Mouse (Mus musculus) spleen, postnatal 0 days (tissue): ENCODE data around the gene Cd300ld4. TPM values are rescaled to one million over a fixed set of nuclear protein-coding genes. Genes with fewer than 3 reads are reported as not detected.

Experiments used
- polyA plus RNA-seq: library from polyadenylated mRNA; unstranded; fragments of >200 nt; fragmentation: Nextera tagmentation; extraction: Ambion mirVana; gene quantifications from 2 replicates; pipeline ENCODE4 v1.2.1, GENCODE M21; 2015

Gene Cd300ld4
- not detected in 2 replicates for polyA plus RNA-seq

GRCm38 (mm10) chr11:115026912-115027311 is at the start of gene Cd300ld4:
Gene Cd300ld4 (minus strand): TSS chr11:115027012.

DNA sequence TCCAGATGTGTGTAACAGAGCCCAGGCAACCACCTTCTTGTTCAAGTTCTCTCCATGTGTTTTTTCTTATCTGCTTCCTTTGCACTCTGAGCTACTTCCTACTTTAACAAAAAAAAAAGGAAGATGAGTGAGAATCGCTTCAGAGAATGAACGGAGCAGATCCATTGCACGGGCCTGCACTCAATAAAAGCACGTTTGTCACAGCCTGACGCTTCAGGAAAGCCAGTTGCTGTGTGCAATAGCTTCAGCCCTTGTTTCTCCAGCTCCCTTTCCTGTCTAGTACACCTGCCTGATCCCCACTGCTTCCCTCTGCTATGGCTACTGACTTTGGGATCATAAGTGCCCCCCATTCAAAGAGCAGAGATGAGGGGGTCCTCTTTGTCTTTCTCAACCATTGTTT is 35.3 kb upstream of the Cd300ld4 start, which contains the start of gene Cd300e:
TSS of gene Cd300e (minus strand) at position 101 of the 400 bp plus-strand sequence.

GRCm38 (mm10) chr11:115048259-115048658 is 21.4 kb upstream of the Cd300ld4 start, which contains the start of gene Cd300ld3:
Gene Cd300ld3 (minus strand): TSS chr11:115048409.

GRCm38 (mm10) chr11:115037669-115038068 is 10.9 kb upstream of the Cd300ld4 start, which contains the start of gene Cd300ld5:
Gene Cd300ld5 (minus strand): TSS chr11:115037769.

GRCm38 (mm10) chr11:115016093-115016492 is 10.7 kb downstream of the Cd300ld4 start, which contains the start of gene Cd300ld2:
Gene Cd300ld2 (minus strand): TSS chr11:115016193.

DNA sequence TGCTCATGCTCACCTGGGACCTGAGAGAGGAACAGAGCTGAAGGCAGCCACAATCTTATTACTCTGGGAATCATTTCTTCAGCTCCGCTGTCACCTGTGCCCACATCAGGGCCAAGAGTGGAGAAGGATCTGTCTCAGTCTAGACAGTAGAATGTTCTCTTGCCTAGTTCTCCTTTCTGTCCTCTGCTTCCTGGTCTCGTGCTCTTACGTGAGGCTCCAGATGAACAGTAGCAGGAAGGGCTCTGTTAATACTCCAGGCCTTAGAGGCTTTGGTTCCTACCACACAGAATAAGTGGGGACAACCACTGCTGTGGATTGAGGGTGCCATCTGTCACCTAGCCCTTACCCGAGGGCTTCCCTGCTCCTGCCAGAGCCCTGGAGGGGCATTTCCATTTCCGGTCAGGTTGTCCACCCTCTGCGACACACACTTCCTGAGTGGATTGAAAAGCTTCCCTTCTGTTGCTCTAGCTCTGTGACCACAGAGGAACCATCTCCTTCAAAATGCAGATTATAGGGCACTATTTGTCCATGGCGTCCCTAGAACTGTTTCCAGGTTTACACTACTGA is 25.3 kb downstream of the Cd300ld4 start, which contains the start of gene Cd300c2:
TSS of gene Cd300c2 (minus strand) at position 407 of the 567 bp plus-strand sequence.

GRCm38 (mm10) chr11:114989793-114990192 is 37.0 kb downstream of the Cd300ld4 start, which contains the start of gene Cd300ld:
Gene Cd300ld (minus strand): TSS chr11:114989922.

Other genes with a start within 250 kb of the Cd300ld4 start
- gene Btbd17, start 231.1 kb downstream of the Cd300ld4 start, polyA plus RNA-seq: 0.35 and 0.73 TPM in 2 replicates
- gene Gpr142, start 228.1 kb downstream of the Cd300ld4 start, polyA plus RNA-seq: not detected in 2 replicates
- 5.4 and 9.3 TPM in 2 replicates for gene Gprc5c, start 175.9 kb downstream of the Cd300ld4 start, polyA plus RNA-seq
- 10.1 and 17.2 TPM in 2 replicates for gene Cd300a, start 137.0 kb downstream of the Cd300ld4 start, polyA plus RNA-seq
- gene Cd300lb, start 92.6 kb downstream of the Cd300ld4 start, polyA plus RNA-seq: 7.2 and 8.7 TPM in 2 replicates
- 0.41 and 0.44 TPM in 2 replicates for gene Cd300c, start 57.9 kb downstream of the Cd300ld4 start, polyA plus RNA-seq
- 4.6 and 5.1 TPM in 2 replicates for gene Cd300ld, start 37.1 kb downstream of the Cd300ld4 start, polyA plus RNA-seq
- 10.9 and 15.5 TPM in 2 replicates for gene Cd300c2, start 25.1 kb downstream of the Cd300ld4 start, polyA plus RNA-seq
- not detected in 2 replicates for gene Cd300ld2, start 10.8 kb downstream of the Cd300ld4 start, polyA plus RNA-seq
- not detected in 2 replicates for gene Cd300ld5, start 10.8 kb upstream of the Cd300ld4 start, polyA plus RNA-seq
- gene Cd300ld3, start 21.4 kb upstream of the Cd300ld4 start, polyA plus RNA-seq: 0.18 TPM in 1 of 2 replicates, not detected in the other
- gene Cd300e, start 35.2 kb upstream of the Cd300ld4 start, polyA plus RNA-seq: 0.35 and 0.90 TPM in 2 replicates
- 5.7 and 7.7 TPM in 2 replicates for gene Rab37, start 64.4 kb upstream of the Cd300ld4 start, polyA plus RNA-seq
- 41.0 and 47.9 TPM in 2 replicates for gene Cd300lf, start 107.0 kb upstream of the Cd300ld4 start, polyA plus RNA-seq
- 35.2 and 49.0 TPM in 2 replicates for gene Slc9a3r1, start 136.3 kb upstream of the Cd300ld4 start, polyA plus RNA-seq
- gene Tmem104, start 160.5 kb upstream of the Cd300ld4 start, polyA plus RNA-seq: 4.7 and 7.3 TPM in 2 replicates
- gene Nat9, start 160.8 kb upstream of the Cd300ld4 start, polyA plus RNA-seq: 14.3 and 14.4 TPM in 2 replicates
- 0.07 and 0.08 TPM in 2 replicates for gene Grin2c, start 240.2 kb upstream of the Cd300ld4 start, polyA plus RNA-seq